Mouse (Mus musculus) hindbrain, embryonic 11.5 days (tissue): Measurements from ENCODE around the gene Gm7073. TPM values are rescaled to one million over a fixed set of nuclear protein-coding genes. Genes with fewer than 3 reads are reported as not detected.
A peak's percentile ranks its signal among the peaks of the same experiment; 100 is the strongest.

Experiments used
- ATAC-seq: fragments of 200-750 bp; cut with Nextera tagmentation; 2 replicates; pipeline ENCODE4 v1.8.0; 2017; ENCODE audit warnings: mild to moderate bottlenecking, moderate TSS enrichment, moderate library complexity; ENCODE audit not compliant: low FRiP score
- DNase-seq: peaks from one replicate; pipeline ENCODE4 v3.0.0-alpha.2; 2015; ENCODE audit warnings: low spot score
- H3K27ac ChIP-seq: fragments of 300-500 bp; sonication (generic); 2 replicates; pipeline ENCODE4 v1.5.1; 2014; ENCODE audit warnings: mild to moderate bottlenecking, low read depth, low read length
- H3K27me3 ChIP-seq: fragments of 300-500 bp; sonication (generic); 2 replicates; pipeline ENCODE4 v1.6.1; 2014; ENCODE audit warnings: mild to moderate bottlenecking, low read length, moderate library complexity, mixed read lengths; ENCODE audit not compliant: control insufficient read depth, insufficient read depth
- H3K36me3 ChIP-seq: fragments of 300-500 bp; sonication (generic); 2 replicates; pipeline ENCODE4 v1.6.1; 2014; ENCODE audit warnings: mild to moderate bottlenecking, low read length, moderate library complexity, mixed read lengths; ENCODE audit not compliant: control insufficient read depth, insufficient read depth
- H3K4me1 ChIP-seq: fragments of 300-500 bp; sonication (generic); replicated peaks from 2 replicates; pipeline ENCODE4 v1.6.1; 2014; ENCODE audit warnings: low read length, mixed read lengths; ENCODE audit not compliant: control insufficient read depth, insufficient read depth
- H3K4me2 ChIP-seq: fragments of 300-500 bp; sonication (generic); replicated peaks from 2 replicates; pipeline ENCODE4 v1.6.1; 2014; ENCODE audit warnings: mild to moderate bottlenecking, low read depth, low read length
- H3K4me3 ChIP-seq: fragments of 300-500 bp; sonication (generic); 2 replicates; pipeline ENCODE4 v1.5.1; 2014; ENCODE audit warnings: low read depth, low read length
- H3K9ac ChIP-seq: fragments of 300-500 bp; sonication (generic); 2 replicates; pipeline ENCODE4 v1.6.1; 2014; ENCODE audit warnings: low read depth, low read length
- H3K9me3 ChIP-seq: fragments of 300-500 bp; sonication (generic); 2 replicates; pipeline ENCODE4 v1.6.1; 2016; ENCODE audit warnings: low read length; ENCODE audit not compliant: control insufficient read depth
- WGBS: fragments of 180-500 bp; shearing (Covaris S2); extraction: QIAGEN DNeasy Blood & Tissue Kit; methylation state at CpG from one replicate; pipeline ENCODE4 v1.1.7; 2014; 5-methylcytosine and 5-hydroxymethylcytosine counted together
- polyA plus RNA-seq: library from polyadenylated mRNA; unstranded; fragments of >200 nt; fragmentation: Nextera tagmentation; extraction: Ambion mirVana; gene quantifications from 2 replicates; pipeline ENCODE4 v1.2.1, GENCODE M21; 2014

Gm7073 gene
- polyA plus RNA-seq, 1 experiment from 2014 or later, result not detected

DNA sequence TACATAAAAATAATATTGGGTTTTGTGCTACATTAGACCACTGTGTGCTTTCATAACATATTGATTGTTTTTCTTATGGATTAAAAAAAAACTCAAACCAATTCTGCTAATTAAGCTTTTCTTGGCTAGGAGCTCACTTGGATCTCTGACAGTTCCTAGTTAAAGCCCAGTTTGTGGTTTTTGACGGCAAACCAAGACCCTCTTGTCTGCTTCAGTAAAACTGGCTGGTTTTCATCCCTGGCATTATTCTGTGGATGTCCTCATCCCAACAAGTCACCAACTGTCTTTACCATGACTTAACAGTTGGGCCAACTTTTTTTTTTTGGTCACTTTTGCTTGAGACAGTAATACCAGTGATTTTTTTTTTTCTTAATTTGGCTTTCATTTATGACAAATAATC lies 3.9 kb upstream of the Gm7073 start:
- 40% methylated on average over 1 of the region's 1 CpGs for WGBS

DNA sequence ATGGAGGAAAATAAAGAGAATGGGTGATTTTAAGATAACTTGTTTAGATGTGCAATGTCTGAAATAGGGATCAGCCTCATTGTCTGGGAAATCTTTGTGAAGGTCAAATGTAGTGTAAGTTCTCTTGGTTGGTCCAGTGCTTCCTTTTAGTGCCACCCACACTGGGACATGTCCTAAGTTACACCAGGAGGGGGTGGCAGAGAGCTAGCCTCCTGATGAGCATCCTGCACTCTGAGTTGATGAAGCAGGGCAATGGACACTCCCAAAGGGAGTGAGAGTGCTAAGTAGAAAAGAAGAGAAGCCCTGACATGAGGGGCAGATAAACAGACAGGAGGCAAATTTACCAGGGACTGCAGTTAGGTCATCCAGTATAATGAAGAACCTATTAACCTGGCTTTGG lies 35.1 kb downstream of the Gm7073 start:
- DNase-seq (peak; percentile 65), ATAC-seq (peak; percentile 72)
- Histone ChIP-seq H3K36me3 (no peaks in the 10 kb centered on the region), H3K4me3 (no peak overlapping the region), H3K27ac (no peak overlapping the region), H3K27me3 (no peaks in the 10 kb centered on the region), H3K9ac (no peak overlapping the region), H3K4me1 (no peaks in the 10 kb centered on the region), H3K4me2 (no peak overlapping the region), H3K9me3 (no peaks in the 10 kb centered on the region)

More for the DNA sequence above, 3.9 kb upstream of the Gm7073 start:
- no peak overlapping the region for H3K9ac ChIP-seq
- H3K4me3 ChIP-seq, result no peak overlapping the region
- ATAC-seq (no peak), DNase-seq (no peak)
- no peak overlapping the region for H3K27ac ChIP-seq
- H3K36me3 ChIP-seq, result no peaks in the 10 kb centered on the region
- no peaks in the 10 kb centered on the region for H3K27me3 ChIP-seq
- H3K4me2 ChIP-seq, result no peak overlapping the region
- no peaks in the 10 kb centered on the region for H3K9me3 ChIP-seq
- H3K4me1 ChIP-seq, result no peaks in the 10 kb centered on the region

DNA sequence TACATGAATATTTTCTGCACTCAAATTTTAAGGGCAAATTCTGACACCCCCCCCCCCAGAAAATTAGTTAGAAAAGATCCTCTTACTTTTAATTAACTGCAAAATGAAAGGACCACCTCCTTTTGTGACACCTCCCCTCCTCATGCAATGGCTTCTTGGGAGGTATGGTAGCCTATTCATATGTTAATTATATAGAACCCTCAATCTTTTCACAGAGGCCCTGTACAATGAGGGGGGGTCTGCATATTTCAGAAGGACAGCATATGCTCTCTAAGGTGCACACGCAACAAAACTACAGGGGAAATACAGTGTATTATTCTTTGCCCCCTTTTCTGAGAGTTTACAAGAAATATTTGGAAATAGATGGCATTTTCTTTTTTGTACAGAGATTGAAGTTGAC lies 41.3 kb downstream of the Gm7073 start:
- H3K36me3 ChIP-seq, result no peaks in the 10 kb centered on the region
- no peak overlapping the region for H3K27ac ChIP-seq
- H3K27me3 ChIP-seq, result no peaks in the 10 kb centered on the region
- 56% methylated on average over 1 of the region's 1 CpGs for WGBS
- no peak overlapping the region for H3K9ac ChIP-seq
- no peak overlapping the region for H3K4me3 ChIP-seq
- no peak overlapping the region for H3K4me2 ChIP-seq
- ATAC-seq (no peak), DNase-seq (no peak)
- no peaks in the 10 kb centered on the region for H3K9me3 ChIP-seq
- H3K4me1 ChIP-seq, result no peaks in the 10 kb centered on the region

DNA sequence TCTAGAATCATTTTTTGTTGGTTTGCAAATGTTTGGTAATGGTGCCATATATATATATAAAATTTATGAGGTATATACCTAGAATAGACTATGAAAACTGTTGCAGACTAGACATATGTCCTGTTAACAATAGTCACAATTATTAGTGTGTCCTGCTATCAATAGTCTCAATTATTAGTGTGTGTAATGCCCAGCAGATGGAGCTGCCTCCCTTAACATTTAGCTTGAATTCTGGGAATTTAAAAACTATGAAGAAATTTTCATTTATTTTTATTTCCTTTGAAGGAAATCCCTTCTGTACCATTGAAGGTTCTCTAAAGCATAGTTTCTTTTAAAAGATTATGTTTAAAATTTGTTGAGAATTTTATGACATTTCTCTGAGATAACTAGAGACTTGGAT lies 43.7 kb downstream of the Gm7073 start:
- Histone ChIP-seq H3K9ac (no peak overlapping the region), H3K4me3 (no peak overlapping the region), H3K27me3 (no peaks in the 10 kb centered on the region), H3K4me2 (no peak overlapping the region), H3K9me3 (no peaks in the 10 kb centered on the region), H3K27ac (no peak overlapping the region), H3K4me1 (no peaks in the 10 kb centered on the region), H3K36me3 (no peaks in the 10 kb centered on the region)
- ATAC-seq (no peak), DNase-seq (no peak)

DNA sequence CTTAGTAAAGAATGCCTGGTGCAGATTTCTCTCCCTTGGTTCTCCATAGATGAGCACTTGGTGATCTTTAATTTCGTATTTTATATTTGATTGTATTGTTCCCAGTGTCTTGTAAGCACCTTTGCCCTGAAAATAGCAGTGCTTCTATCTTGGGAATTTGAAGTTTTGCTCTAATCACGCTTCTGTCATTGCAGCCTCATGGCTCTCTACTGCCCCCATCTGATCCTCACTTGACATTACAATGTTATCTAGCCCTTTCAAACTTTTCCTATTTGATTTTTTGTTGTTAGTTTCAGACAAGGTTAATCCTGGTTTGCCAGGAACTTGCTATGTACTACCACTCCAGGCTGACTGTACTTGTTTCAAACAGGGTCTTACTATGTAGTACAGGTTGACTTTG lies 75.3 kb downstream of the Gm7073 start:
- ATAC-seq (no peak), DNase-seq (peak; percentile 33)
- H3K9ac ChIP-seq, result no peak overlapping the region

DNA sequence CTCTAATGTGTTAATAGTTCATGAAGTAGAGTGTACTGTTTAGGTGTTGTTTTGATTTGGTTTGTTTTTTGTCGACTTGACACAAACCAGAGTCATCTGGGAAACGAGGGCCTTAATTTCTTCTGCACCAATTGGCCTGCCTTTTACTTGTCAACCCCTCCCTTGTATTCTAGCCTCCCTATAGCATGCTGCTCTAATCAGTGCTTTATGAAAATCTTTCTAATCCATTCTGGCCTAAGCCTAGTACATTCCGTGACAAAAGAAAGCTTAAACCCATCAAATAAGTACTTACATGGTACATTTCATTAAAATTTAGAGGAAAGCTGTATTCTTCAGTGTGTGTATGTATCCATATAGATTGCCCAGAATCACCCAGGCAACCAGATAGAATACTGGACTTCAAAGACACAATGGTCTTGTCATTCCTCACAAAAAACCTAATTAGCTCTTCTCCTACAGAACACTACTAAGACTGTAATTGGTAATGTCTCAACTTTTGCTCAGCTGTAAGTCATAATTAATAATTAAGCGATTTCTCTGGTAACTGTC lies 124.4 kb downstream of the Gm7073 start:
- Histone ChIP-seq H3K4me2 (no peak overlapping the region), H3K4me3 (no peak overlapping the region), H3K36me3 (no peaks in the 10 kb centered on the region), H3K27me3 (no peaks in the 10 kb centered on the region), H3K27ac (no peak overlapping the region), H3K9ac (no peak overlapping the region), H3K4me1 (no peaks in the 10 kb centered on the region), H3K9me3 (no peaks in the 10 kb centered on the region)
- WGBS, result 69% methylated on average over 4 of the region's 4 CpGs
- DNase-seq (no peak), ATAC-seq (no peak)

More for the DNA sequence above, 75.3 kb downstream of the Gm7073 start:
- Histone ChIP-seq H3K36me3 (no peaks in the 10 kb centered on the region), H3K4me1 (no peaks in the 10 kb centered on the region), H3K27ac (no peak overlapping the region), H3K4me2 (no peak overlapping the region), H3K27me3 (no peaks in the 10 kb centered on the region), H3K9me3 (no peaks in the 10 kb centered on the region), H3K4me3 (no peak overlapping the region)
- 6% methylated on average over 2 of the region's 2 CpGs for WGBS

DNA sequence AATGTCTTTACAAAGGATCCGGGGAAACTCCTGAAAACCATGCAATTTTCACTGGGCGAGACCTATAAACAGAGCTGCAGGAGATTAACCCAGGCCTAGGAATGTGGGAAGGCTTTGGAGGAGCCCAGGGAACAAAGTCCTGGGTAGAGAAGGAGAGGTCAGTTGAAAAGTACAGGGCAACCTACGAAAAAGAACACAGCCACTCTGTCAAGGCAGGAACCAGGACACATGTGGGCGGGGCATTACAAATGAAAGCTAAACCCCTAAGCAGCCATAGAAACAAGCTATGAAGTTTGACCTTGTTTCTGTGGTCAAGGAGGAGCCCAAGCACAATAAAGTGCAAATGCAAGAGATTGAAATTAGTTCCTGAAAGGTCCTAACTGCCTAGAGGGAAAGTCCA lies 133.4 kb downstream of the Gm7073 start:
- no peak for DNase-seq
- WGBS, result 52% methylated on average over 4 of the region's 4 CpGs
- no peak overlapping the region for H3K27ac ChIP-seq
- H3K9me3 ChIP-seq, result no peaks in the 10 kb centered on the region
- no peaks in the 10 kb centered on the region for H3K27me3 ChIP-seq
- ATAC-seq, result no peak
- no peak overlapping the region for H3K4me2 ChIP-seq
- H3K4me1 ChIP-seq, result no peaks in the 10 kb centered on the region
- H3K9ac ChIP-seq, result no peak overlapping the region
- no peak overlapping the region for H3K4me3 ChIP-seq
- H3K36me3 ChIP-seq, result no peaks in the 10 kb centered on the region

DNA sequence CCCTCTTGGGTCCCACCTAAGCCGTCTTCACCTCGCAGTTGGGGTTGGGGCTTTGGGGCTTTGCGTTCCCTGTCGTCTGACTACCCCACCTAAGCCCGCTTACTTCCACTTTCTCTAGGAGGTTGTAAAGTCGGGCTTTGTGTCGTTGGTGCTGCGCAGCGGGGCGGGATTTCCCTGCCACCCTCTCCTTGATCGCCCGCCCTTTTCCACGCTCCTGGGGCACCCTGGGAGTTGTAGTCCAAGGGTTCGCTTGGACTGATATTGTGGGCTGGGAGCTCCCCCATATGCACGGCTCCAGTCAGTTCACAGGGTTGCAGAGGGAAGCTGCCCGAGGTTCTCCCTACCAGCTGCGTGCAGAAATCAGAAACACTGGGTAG lies 134.4 kb downstream of the Gm7073 start:
- Histone ChIP-seq H3K4me2 (peak overlapping the region; percentile 25), H3K9ac (peak overlapping the region; percentile 88), H3K9me3 (no peaks in the 10 kb centered on the region), H3K4me3 (peak overlapping the region; percentile 59), H3K36me3 (no peaks in the 10 kb centered on the region), H3K27me3 (no peaks in the 10 kb centered on the region), H3K4me1 (no peaks in the 10 kb centered on the region), H3K27ac (peak overlapping the region; percentile 92)
- DNase-seq (peak; percentile 88), ATAC-seq (peak; percentile 96)
- WGBS, result 22% methylated on average over 17 of the region's 17 CpGs

DNA sequence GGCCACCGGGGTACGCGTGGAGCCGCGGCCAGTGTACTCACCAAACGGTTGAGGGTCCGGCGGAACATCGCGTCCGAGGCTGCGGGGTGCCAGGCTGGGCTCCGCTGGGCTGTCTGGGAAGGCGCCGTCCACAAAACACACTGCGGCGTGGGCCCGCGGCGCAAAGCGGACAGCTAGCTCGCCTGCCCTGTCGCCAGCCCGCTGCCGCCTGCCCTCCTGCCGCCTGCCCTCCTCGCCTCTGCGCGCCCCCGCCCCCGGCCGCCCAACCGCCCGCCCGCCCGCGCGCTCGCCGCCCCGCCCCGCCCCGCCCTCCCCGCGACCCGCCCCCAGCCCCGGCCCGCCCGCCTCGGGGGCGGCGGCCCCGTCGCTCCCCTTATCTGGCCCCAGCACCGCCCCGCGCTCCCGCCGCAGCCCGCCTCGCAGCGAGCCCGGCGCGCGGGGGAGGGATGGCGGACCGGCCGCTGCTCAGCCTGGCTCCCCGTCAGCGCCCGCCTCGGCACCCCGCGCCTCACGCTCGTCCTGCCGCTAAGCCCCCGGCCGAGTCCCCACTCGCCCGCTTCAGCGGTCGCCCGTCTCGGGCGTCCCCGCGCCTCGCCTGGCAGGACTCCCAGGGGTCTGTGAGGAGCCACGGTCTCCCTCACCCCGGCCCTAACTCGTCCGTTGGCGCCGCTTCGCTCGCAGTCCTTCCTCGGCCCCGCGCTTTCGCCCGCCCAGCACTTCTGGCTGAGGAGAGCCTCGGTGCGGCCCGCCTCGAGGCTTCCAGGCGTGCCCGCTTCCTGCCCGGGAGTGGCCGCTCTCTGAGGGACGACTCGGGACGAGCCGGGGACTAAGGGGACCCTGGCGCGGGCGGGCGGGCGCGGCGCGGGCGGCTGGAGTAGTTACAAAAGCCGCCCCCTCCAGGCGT lies 135.0 kb downstream of the Gm7073 start:
- H3K9me3 ChIP-seq, result no peaks in the 10 kb centered on the region
- peak overlapping the region; percentile 92 for H3K27ac ChIP-seq
- H3K4me1 ChIP-seq, result no peaks in the 10 kb centered on the region
- DNase-seq (peak; percentile 70), ATAC-seq (peak; percentile 82)
- 15% methylated on average over 44 of the region's 126 CpGs for WGBS
- peak overlapping the region; percentile 59 for H3K4me3 ChIP-seq
- peak overlapping the region; percentile 46 for H3K4me2 ChIP-seq
- H3K36me3 ChIP-seq, result no peaks in the 10 kb centered on the region
- no peaks in the 10 kb centered on the region for H3K27me3 ChIP-seq
- peak overlapping the region; percentile 88 for H3K9ac ChIP-seq
